In genomic region chr10:8801139-8801613, GRCm38 (mm10) we compare ENCODE assay signal across 8 mouse cellular contexts.
DNase-seq lines count a peak whose midpoint lies in the region; ATAC-seq and TF ChIP-seq lines count a peak whose summit lies in the region.

No protein-coding gene starts in this region.

- H3K4me2 ChIP-seq in lung, embryonic 14.5 days: peak overlapping the region; percentile 10; the same call in 1 of the 2 replicates
- peak overlapping the region; percentile 46 for H3K4me2 ChIP-seq in midbrain, embryonic 14.5 days (ENCODE audit: low read length)
- H3K4me2 ChIP-seq in kidney, embryonic 16.5 days (replicated peaks; ENCODE audit: low read depth, low read length): no peak overlapping the region

- H3K27ac ChIP-seq in lung, embryonic 14.5 days (ENCODE audit: low read depth): no peak overlapping the region
- H3K27ac ChIP-seq in forebrain, embryonic 10.5 days: peak overlapping the region; percentile 75
- peak overlapping the region; percentile 71 for H3K27ac ChIP-seq in midbrain, embryonic 14.5 days (replicated peaks; ENCODE audit: low read depth, low read length)
- no peak overlapping the region for H3K27ac ChIP-seq in kidney, embryonic 16.5 days (ENCODE audit: low read length)

- H3K9me3 ChIP-seq in lung, embryonic 14.5 days (ENCODE audit: low read depth, low read length): no peaks in the 10 kb centered on the region; the same call in 1 of the 2 replicates
- peaks cover 9% of the 10 kb centered on the region; the same call in 1 of the 2 replicates for H3K9me3 ChIP-seq in forebrain, embryonic 10.5 days
- no peaks in the 10 kb centered on the region for H3K9me3 ChIP-seq in midbrain, embryonic 14.5 days (ENCODE audit: control insufficient read depth, low read length)
- H3K9me3 ChIP-seq in kidney, embryonic 16.5 days (ENCODE audit: low read length): peaks cover 10% of the 10 kb centered on the region; the same call in 1 of the 2 replicates

- H3K36me3 ChIP-seq in lung, embryonic 14.5 days (ENCODE audit: insufficient read depth): no peaks in the 10 kb centered on the region
- peaks cover 32% of the 10 kb centered on the region for H3K36me3 ChIP-seq in forebrain, embryonic 10.5 days (replicated peaks)
- H3K36me3 ChIP-seq in midbrain, embryonic 14.5 days (ENCODE audit: control insufficient read depth, insufficient read depth, low read length): no peaks in the 10 kb centered on the region
- peaks cover 20% of the 10 kb centered on the region; the same call in 1 of the 2 replicates for H3K36me3 ChIP-seq in kidney, embryonic 16.5 days (ENCODE audit: insufficient read depth, low read length)

- H3K4me1 ChIP-seq in lung, embryonic 14.5 days (ENCODE audit: insufficient read depth): peaks cover 14% of the 10 kb centered on the region; the same call in 1 of the 2 replicates
- peaks cover 37% of the 10 kb centered on the region for H3K4me1 ChIP-seq in forebrain, embryonic 10.5 days
- peaks cover 19% of the 10 kb centered on the region for H3K4me1 ChIP-seq in midbrain, embryonic 14.5 days (ENCODE audit: control insufficient read depth, insufficient read depth, low read length)
- peaks cover 23% of the 10 kb centered on the region for H3K4me1 ChIP-seq in kidney, embryonic 16.5 days (ENCODE audit: insufficient read depth, low read length)

- H3K4me3 ChIP-seq in lung, embryonic 14.5 days (ENCODE audit: low read depth, low read length): no peak overlapping the region
- H3K4me3 ChIP-seq in forebrain, embryonic 10.5 days: peak overlapping the region; percentile 30
- peak overlapping the region; percentile 8; the same call in 1 of the 2 replicates for H3K4me3 ChIP-seq in midbrain, embryonic 14.5 days (replicated peaks; ENCODE audit: low read depth, low read length)
- no peak overlapping the region for H3K4me3 ChIP-seq in kidney, embryonic 16.5 days (ENCODE audit: low read length)

- H3K9ac ChIP-seq in lung, embryonic 14.5 days: no peak overlapping the region
- H3K9ac ChIP-seq in midbrain, embryonic 14.5 days (replicated peaks; ENCODE audit: low read length): peak overlapping the region; percentile 23; the same call in 1 of the 2 replicates
- no peak overlapping the region for H3K9ac ChIP-seq in kidney, embryonic 16.5 days (replicated peaks; ENCODE audit: low read length)

- WGBS in lung, embryonic 14.5 days: 45% methylated on average over 14 of the region's 14 CpGs
- WGBS in forebrain, embryonic 10.5 days: 29% methylated on average over 14 of the region's 14 CpGs
- 11% methylated on average over 14 of the region's 14 CpGs for WGBS in midbrain, embryonic 14.5 days
- 49% methylated on average over 14 of the region's 14 CpGs for WGBS in kidney, embryonic 16.5 days

- no peak; the same call in 1 of the 2 replicates for ATAC-seq in lung, embryonic 14.5 days (ENCODE audit: insufficient read depth)
- peak; percentile 60; the same call in 1 of the 2 replicates for ATAC-seq in midbrain, embryonic 14.5 days (ENCODE audit: low FRiP score, low TSS enrichment)
- ATAC-seq in kidney, embryonic 16.5 days (ENCODE audit: low FRiP score, low TSS enrichment): no peak

- TF ChIP-seq CTCF in lung, embryonic 14.5 days (IDR thresholded peaks at IDR 0.05; ENCODE audit: low read depth): 0 out of 2 replicates have a peak, but pooled peaks have one; percentile 3

- DNase-seq in lung, embryonic 14.5 days: peak; percentile 31
- DNase-seq in lung, postnatal 10 days: no peak
- DNase-seq in forebrain, embryonic 10.5 days (ENCODE audit: extremely low spot score, low spot score): peak; percentile 31
- DNase-seq in layer of hippocampus, adult 9-11 months: peak; percentile 78
- DNase-seq in midbrain, embryonic 14.5 days: peak; percentile 85
- DNase-seq in urinary bladder, postnatal 14 days (ENCODE audit: low spot score): no peak
- DNase-seq in kidney, postnatal 14 days: no peak

- no peaks in the 10 kb centered on the region for H3K27me3 ChIP-seq in lung, embryonic 14.5 days (ENCODE audit: insufficient read depth, low read length)
- H3K27me3 ChIP-seq in forebrain, embryonic 10.5 days (ENCODE audit: poor library complexity, severe bottlenecking): no peaks in the 10 kb centered on the region
- no peaks in the 10 kb centered on the region for H3K27me3 ChIP-seq in midbrain, embryonic 14.5 days (ENCODE audit: control insufficient read depth, insufficient read depth, low read length)
- H3K27me3 ChIP-seq in kidney, embryonic 16.5 days (ENCODE audit: insufficient read depth, low read length): no peaks in the 10 kb centered on the region

Comparison
In these comparisons a context has a peak if more than half of its experiments do, and no peak if none do; other contexts are left out.
1. DNase-seq: peak in lung, embryonic 14.5 days (single experiment), forebrain, embryonic 10.5 days (single experiment), layer of hippocampus, adult 9-11 months (single experiment) and midbrain, embryonic 14.5 days (single experiment); none in lung, postnatal 10 days (single experiment), urinary bladder, postnatal 14 days (single experiment) and kidney, postnatal 14 days (single experiment).
2. H3K27ac ChIP-seq: peak in forebrain, embryonic 10.5 days (single experiment) and midbrain, embryonic 14.5 days (single experiment); none in lung, embryonic 14.5 days (single experiment) and kidney, embryonic 16.5 days (single experiment).
3. H3K4me3 ChIP-seq: peak in forebrain, embryonic 10.5 days (single experiment) and midbrain, embryonic 14.5 days (single experiment); none in lung, embryonic 14.5 days (single experiment) and kidney, embryonic 16.5 days (single experiment).